Mouse (Mus musculus): ENCODE measurements around the gene Clec3b. TPM values are rescaled to one million over a fixed set of nuclear protein-coding genes. Genes with fewer than 3 reads are reported as not detected.

Gene Clec3b
- total and polyA plus RNA-seq, 2 experiments from 2014 or later = 3.8 to 6.9 TPM

DNA sequence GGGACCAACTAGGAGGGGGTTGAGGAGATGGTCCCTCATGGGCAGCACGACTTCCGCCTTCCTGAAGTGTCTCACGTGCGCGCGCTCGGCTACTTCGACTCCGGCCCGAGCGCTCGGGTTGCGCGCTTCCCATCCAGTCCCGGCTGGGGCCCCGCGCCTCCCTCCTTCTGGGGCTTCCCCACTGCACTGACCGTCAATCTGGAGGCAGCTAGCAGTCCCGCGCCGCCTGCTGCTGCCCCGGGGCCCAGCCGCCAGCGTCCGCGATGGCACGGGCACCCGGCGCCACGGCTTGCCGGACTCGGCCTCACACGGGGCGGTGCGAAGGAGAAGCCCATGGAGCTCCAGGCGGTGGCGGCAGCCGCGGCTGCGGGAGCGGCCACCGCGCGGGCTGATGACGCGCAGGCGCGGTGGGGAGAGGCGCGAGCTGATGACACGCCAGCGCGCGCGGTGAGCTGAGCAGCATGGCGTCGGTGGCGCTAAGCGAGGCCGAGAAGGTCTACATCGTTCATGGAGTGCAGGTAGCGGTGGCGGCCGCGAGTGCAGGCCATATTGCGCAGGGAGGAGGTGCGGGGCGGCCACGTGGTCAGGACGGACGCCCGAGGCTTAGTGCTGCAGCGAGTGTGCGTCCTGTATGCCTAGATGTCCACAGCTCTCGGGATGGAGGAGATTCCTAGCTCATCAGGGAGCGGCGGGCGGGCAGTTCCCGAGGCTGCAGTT, 37.8 kb upstream of the Clec3b start, which contains the start of the genes Zdhhc3 and Exosc7:
TSS of gene Zdhhc3 (minus strand) at position 401 of the 717 bp plus-strand sequence.
TSS of gene Exosc7 (plus strand) at position 411 of the 717 bp plus-strand sequence.
- under 1% methylated on average over 79 of the region's 79 CpGs for WGBS
- no peaks in the 10 kb centered on the region for H3K9me3 ChIP-seq (ENCODE audit: low read length)
- peaks cover 15% of the 10 kb centered on the region for H3K4me1 ChIP-seq (ENCODE audit: insufficient read depth, low read length)
- TF ChIP-seq CTCF (IDR thresholded peaks at IDR 0.05; ENCODE audit: low read depth) = peak; percentile 11; the same call in 1 of the 2 replicates
- peak; percentile 96 for ATAC-seq
- no peaks in the 10 kb centered on the region for H3K27me3 ChIP-seq (ENCODE audit: insufficient read depth, low read length)
- peak within 1 kb of the TSS; percentile 85 for H3K9ac ChIP-seq (replicated peaks; ENCODE audit: low read length)
- H3K4me2 ChIP-seq (ENCODE audit: low read depth, low read length) = peak within 1 kb of the TSS; percentile 84
- no peaks in the 10 kb centered on the region for H3K36me3 ChIP-seq (ENCODE audit: insufficient read depth, low read length)
- H3K4me3 ChIP-seq (ENCODE audit: low read length) = peak within 1 kb of the TSS; percentile 77
- H3K27ac ChIP-seq = peak within 1 kb of the TSS; percentile 92
- DNase-seq (ENCODE audit: low spot score) = peak; percentile 96

DNA sequence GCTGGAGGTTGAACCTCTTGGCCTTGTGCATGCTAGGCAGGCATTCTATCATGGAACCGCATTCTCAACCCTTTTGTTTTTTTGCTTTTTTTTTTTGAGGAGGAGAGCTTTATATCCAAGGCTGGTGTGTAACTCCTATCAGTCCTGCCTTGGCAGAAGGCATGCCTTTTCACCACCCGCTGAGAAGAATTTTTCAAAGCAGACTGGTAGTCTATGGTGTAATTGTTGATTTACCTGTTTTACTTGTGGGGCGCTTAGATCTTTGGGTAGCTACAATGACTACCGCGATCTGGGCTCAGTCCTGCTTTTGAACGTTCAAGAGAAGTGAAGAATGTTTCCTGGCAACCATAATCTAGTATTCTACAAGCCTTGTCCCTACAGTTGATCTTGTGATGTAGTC, 36.8 kb upstream of the Clec3b start:
- ATAC-seq (no peak), DNase-seq (ENCODE audit: low spot score) (no peak)
- TF ChIP-seq CTCF (IDR thresholded peaks at IDR 0.05; ENCODE audit: low read depth) = no peak
- Histone ChIP-seq H3K4me1 (ENCODE audit: insufficient read depth, low read length) (peaks cover 15% of the 10 kb centered on the region), H3K4me3 (ENCODE audit: low read length) (peak overlapping the region; percentile 77), H3K4me2 (ENCODE audit: low read depth, low read length) (peak overlapping the region; percentile 84), H3K36me3 (ENCODE audit: insufficient read depth, low read length) (peaks cover 1% of the 10 kb centered on the region; the same call in 1 of the 2 replicates), H3K27ac (peak overlapping the region; percentile 92), H3K27me3 (ENCODE audit: insufficient read depth, low read length) (no peaks in the 10 kb centered on the region), H3K9ac (replicated peaks; ENCODE audit: low read length) (peak overlapping the region; percentile 85), H3K9me3 (ENCODE audit: low read length) (no peaks in the 10 kb centered on the region)
- WGBS = 53% methylated on average over 6 of the region's 6 CpGs

DNA sequence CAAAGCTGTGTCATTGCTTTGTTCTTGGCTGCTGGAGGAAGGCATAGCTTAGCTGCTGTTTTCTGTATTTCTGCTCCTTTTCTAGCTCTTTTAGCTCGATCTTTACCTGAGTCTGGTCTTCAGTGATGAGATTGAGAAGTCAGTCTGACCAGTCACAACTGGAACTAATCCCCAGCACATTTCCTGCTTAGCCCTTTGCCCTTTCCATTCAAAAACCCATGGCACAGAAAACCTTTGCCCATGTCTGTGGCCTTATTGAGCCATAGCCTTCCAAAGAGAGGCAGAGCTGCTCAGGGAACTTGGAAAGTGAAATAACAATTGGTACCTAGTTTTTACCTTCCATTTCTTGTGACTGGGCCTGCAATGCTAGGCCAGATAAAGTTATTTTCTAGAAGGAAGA, 35.2 kb upstream of the Clec3b start:
- no peak for ATAC-seq
- H3K4me3 ChIP-seq (ENCODE audit: low read length) = no peak overlapping the region
- TF ChIP-seq CTCF (IDR thresholded peaks at IDR 0.05; ENCODE audit: low read depth) = no peak
- 78% methylated on average over 1 of the region's 1 CpGs for WGBS
- peaks cover 18% of the 10 kb centered on the region; the same call in 1 of the 2 replicates for H3K36me3 ChIP-seq (ENCODE audit: insufficient read depth, low read length)
- H3K9me3 ChIP-seq (ENCODE audit: low read length) = no peaks in the 10 kb centered on the region
- H3K9ac ChIP-seq (replicated peaks; ENCODE audit: low read length) = no peak overlapping the region
- peaks cover 15% of the 10 kb centered on the region for H3K4me1 ChIP-seq (ENCODE audit: insufficient read depth, low read length)
- H3K27ac ChIP-seq = no peak overlapping the region
- no peaks in the 10 kb centered on the region for H3K27me3 ChIP-seq (ENCODE audit: insufficient read depth, low read length)
- H3K4me2 ChIP-seq (ENCODE audit: low read depth, low read length) = no peak overlapping the region
- no peak for DNase-seq (ENCODE audit: low spot score)

DNA sequence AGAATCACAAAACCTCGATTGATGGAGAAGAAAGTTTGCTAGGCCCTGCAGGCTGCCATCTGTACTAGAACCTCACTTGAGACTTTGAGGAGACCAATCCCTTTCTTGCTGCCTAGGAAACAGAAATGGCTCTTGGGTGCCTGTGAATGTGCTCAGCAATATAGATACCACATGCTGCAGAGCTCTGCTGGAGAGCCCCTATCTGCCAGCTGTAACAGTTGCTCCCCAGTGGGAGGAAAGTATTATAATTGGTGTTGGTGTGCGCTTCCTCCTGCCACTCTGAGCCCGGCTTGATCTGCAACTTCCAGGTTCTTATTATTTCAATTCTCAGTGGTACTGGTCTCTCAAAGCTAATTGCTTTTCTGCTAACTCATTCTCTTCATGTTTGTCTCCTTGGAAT, 27.7 kb upstream of the Clec3b start:
- H3K9ac ChIP-seq (replicated peaks; ENCODE audit: low read length) = no peak overlapping the region
- no peak for TF ChIP-seq CTCF (IDR thresholded peaks at IDR 0.05; ENCODE audit: low read depth)
- H3K9me3 ChIP-seq (ENCODE audit: low read length) = no peaks in the 10 kb centered on the region
- no peaks in the 10 kb centered on the region for H3K27me3 ChIP-seq (ENCODE audit: insufficient read depth, low read length)
- H3K4me2 ChIP-seq (ENCODE audit: low read depth, low read length) = no peak overlapping the region
- no peak overlapping the region for H3K4me3 ChIP-seq (ENCODE audit: low read length)
- peaks cover 37% of the 10 kb centered on the region for H3K36me3 ChIP-seq (ENCODE audit: insufficient read depth, low read length)
- no peak overlapping the region for H3K27ac ChIP-seq
- DNase-seq (ENCODE audit: low spot score) (peak; percentile 7), ATAC-seq (0 out of 2 replicates have a peak, but pooled peaks have one; percentile 35)
- H3K4me1 ChIP-seq (ENCODE audit: insufficient read depth, low read length) = no peaks in the 10 kb centered on the region
- 85% methylated on average over 3 of the region's 3 CpGs for WGBS

DNA sequence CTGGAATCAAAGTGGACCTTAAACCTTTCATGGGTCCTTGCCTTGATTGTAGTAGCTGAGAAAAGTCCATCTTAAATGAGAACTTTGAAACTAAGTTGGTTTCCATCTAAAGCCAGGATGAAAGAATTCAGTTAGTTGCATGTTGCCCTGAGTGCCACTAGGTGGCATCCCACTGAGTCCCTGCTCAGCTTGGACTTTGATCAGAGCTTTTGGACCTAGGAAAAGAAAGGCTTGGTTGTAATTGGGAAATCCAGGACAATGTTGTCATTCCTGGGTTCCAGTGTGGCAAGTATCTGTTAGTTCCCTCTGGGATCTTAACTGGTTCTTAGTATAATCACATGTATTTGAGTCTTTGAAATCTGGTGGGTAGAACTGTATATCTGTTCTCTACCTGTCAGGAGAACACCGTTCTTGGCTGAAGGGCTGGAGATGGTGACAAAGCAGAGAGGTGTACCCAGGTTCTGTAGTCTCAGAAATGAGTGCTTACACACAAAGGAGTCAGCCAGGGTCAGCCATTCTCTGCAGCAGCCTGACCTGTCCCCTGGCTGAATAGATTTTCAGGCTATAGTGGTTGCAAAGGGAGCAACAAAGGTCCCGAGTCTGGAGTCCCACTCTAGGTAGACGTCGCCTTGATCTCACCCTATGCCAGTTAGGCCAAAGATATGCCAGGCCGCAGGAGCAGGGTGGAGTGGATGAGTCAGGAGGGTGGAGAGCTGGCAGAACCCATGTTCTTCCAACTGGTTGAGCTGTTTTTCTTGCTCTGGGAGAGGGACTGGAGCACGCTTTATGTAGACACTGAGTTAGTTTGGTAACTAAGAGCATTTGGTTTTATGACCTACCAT, 27.0 kb upstream of the Clec3b start:
- Histone ChIP-seq H3K4me3 (ENCODE audit: low read length) (no peak overlapping the region), H3K27ac (no peak overlapping the region), H3K27me3 (ENCODE audit: insufficient read depth, low read length) (no peaks in the 10 kb centered on the region), H3K4me1 (ENCODE audit: insufficient read depth, low read length) (no peaks in the 10 kb centered on the region), H3K9me3 (ENCODE audit: low read length) (no peaks in the 10 kb centered on the region), H3K36me3 (ENCODE audit: insufficient read depth, low read length) (peaks cover 45% of the 10 kb centered on the region), H3K4me2 (ENCODE audit: low read depth, low read length) (no peak overlapping the region), H3K9ac (replicated peaks; ENCODE audit: low read length) (no peak overlapping the region)
- DNase-seq (ENCODE audit: low spot score) (peak; percentile 51), ATAC-seq (no peak)
- WGBS = 93% methylated on average over 6 of the region's 6 CpGs
- peak; percentile 81 for TF ChIP-seq CTCF (IDR thresholded peaks at IDR 0.05; ENCODE audit: low read depth)

DNA sequence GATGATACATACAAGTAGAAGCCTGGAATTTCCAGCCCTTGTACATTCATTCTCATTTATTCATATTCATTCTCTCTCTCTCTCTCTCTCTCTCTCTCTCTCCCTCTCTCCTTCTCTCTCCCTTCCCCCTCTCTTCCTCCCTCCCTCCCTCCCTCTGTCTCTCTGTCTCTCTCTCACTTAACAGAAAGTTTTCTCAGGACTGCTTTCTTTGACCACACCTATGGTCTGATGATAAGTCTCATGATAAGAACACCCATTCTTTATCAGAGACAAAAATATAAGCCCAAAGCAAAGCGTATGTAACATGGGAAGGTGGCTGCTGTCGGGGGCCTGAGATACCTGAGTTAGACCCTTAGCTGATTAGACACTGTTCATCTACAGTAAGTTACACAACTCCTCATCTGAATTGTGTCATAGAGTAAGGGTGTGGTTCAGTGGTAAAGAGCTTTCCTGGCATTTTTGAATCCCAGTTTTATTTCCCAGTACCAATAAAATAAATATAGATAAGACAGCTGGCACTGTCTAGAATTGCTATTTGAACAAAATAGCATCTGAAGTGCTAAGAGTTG, 26.2 kb upstream of the Clec3b start:
- Histone ChIP-seq H3K27ac (no peak overlapping the region), H3K4me1 (ENCODE audit: insufficient read depth, low read length) (no peaks in the 10 kb centered on the region), H3K4me3 (ENCODE audit: low read length) (no peak overlapping the region), H3K27me3 (ENCODE audit: insufficient read depth, low read length) (no peaks in the 10 kb centered on the region), H3K9ac (replicated peaks; ENCODE audit: low read length) (no peak overlapping the region), H3K36me3 (ENCODE audit: insufficient read depth, low read length) (peaks cover 38% of the 10 kb centered on the region), H3K4me2 (ENCODE audit: low read depth, low read length) (no peak overlapping the region), H3K9me3 (ENCODE audit: low read length) (no peaks in the 10 kb centered on the region)
- no peak for TF ChIP-seq CTCF (IDR thresholded peaks at IDR 0.05; ENCODE audit: low read depth)
- WGBS = 97% methylated on average over 2 of the region's 2 CpGs
- no peak for DNase-seq (ENCODE audit: low spot score)
- ATAC-seq = no peak

All from hindbrain, postnatal 0 days (tissue).